Mouse (Mus musculus) retina, adult 2 months (tissue): ENCODE data around the gene Tfap2c.

ENCODE experiments used
- DNase-seq: peaks from one replicate; pipeline ENCODE4 v3.0.0-alpha.2; 2012; ENCODE audit warnings: low read depth, low spot score

Tfap2c gene

GRCm38 (mm10) chr2:172549371-172550155, at the start of gene Tfap2c:
TSS of gene Tfap2c (plus strand) at chr2:172549593.
- no peak for DNase-seq

GRCm38 (mm10) chr2:172500752-172501316, 48.6 kb upstream of the Tfap2c start:
- DNase-seq, result no peak

GRCm38 (mm10) chr2:172501341-172501740, 48.1 kb upstream of the Tfap2c start:
- DNase-seq, result peak; percentile 58

- no peak for DNase-seq
These were observed 47.2 kb upstream of the Tfap2c start for GRCm38 (mm10) chr2:172502168-172502567.

GRCm38 (mm10) chr2:172506121-172506520, 43.3 kb upstream of the Tfap2c start:
- DNase-seq, result no peak

GRCm38 (mm10) chr2:172510056-172510712, 39.2 kb upstream of the Tfap2c start:
- no peak for DNase-seq

GRCm38 (mm10) chr2:172510899-172511298, 38.5 kb upstream of the Tfap2c start:
- no peak for DNase-seq

- no peak for DNase-seq
These were observed 32.9 kb upstream of the Tfap2c start for GRCm38 (mm10) chr2:172516407-172516992.

GRCm38 (mm10) chr2:172520616-172521371, 28.6 kb upstream of the Tfap2c start:
- no peak for DNase-seq

- DNase-seq, result no peak
These were observed 26.9 kb upstream of the Tfap2c start for GRCm38 (mm10) chr2:172522528-172522927.

- no peak for DNase-seq
These were observed 22.2 kb upstream of the Tfap2c start for GRCm38 (mm10) chr2:172527175-172527574.

GRCm38 (mm10) chr2:172543987-172544386, 5.4 kb upstream of the Tfap2c start:
- no peak for DNase-seq

- DNase-seq, result no peak
These were observed 4.7 kb upstream of the Tfap2c start for GRCm38 (mm10) chr2:172544601-172545127.

GRCm38 (mm10) chr2:172545592-172546235, 3.7 kb upstream of the Tfap2c start:
- no peak for DNase-seq

- DNase-seq, result no peak
These were observed 2.8 kb upstream of the Tfap2c start for GRCm38 (mm10) chr2:172546551-172546950.

- DNase-seq, result no peak
These were observed 2.3 kb upstream of the Tfap2c start for GRCm38 (mm10) chr2:172547116-172547515.

- DNase-seq, result no peak
These were observed 1.4 kb upstream of the Tfap2c start for GRCm38 (mm10) chr2:172547807-172548586.

- DNase-seq, result no peak
These were observed 629 bp upstream of the Tfap2c start for GRCm38 (mm10) chr2:172548672-172549255.

GRCm38 (mm10) chr2:172550364-172551080, 1.1 kb downstream of the Tfap2c start:
- no peak for DNase-seq
